Mouse (Mus musculus): Measurements from ENCODE around the gene Snip1. TPM values are rescaled to one million over a fixed set of nuclear protein-coding genes. Genes with fewer than 3 reads are reported as not detected.

Gene Snip1
- total and polyA plus RNA-seq, 3 experiments: 30.0 to 41.7 (median 36.5) TPM

GRCm38 (mm10) chr4:125044454-125044853 is 22.0 kb upstream of the Snip1 start:
- DNase-seq (ENCODE audit: low spot score): no peak
- no peak for TF ChIP-seq GATA1 (IDR thresholded peaks at IDR 0.05; ENCODE audit: borderline replicate concordance, low read length)
- no peak for TF ChIP-seq POLR2AphosphoS5 (IDR thresholded peaks at IDR 0.05; ENCODE audit: insufficient replicate concordance, low read depth, low read length)
- no peak for TF ChIP-seq CTCF (IDR thresholded peaks at IDR 0.05; ENCODE audit: low read depth, low read length)
- no peak for TF ChIP-seq TAL1 (conservative IDR thresholded peaks at IDR 0.05; ENCODE audit: low read depth, low read length)
- Histone ChIP-seq H3K9me3 (replicated peaks) (no peaks in the 10 kb centered on the region), H3K4me3 (ENCODE audit: low read depth, low read length) (no peak overlapping the region), H3K27me3 (ENCODE audit: insufficient read depth, low read length) (no peaks in the 10 kb centered on the region), H3K4me1 (ENCODE audit: insufficient read depth, low read depth, low read length) (peaks cover 52% of the 10 kb centered on the region), H3K36me3 (replicated peaks) (peaks cover 100% of the 10 kb centered on the region)
- no peak for ATAC-seq (ENCODE audit: extremely low read depth, insufficient number of reproducible peaks, low FRiP score, poor library complexity, severe bottlenecking)

GRCm38 (mm10) chr4:125055385-125055784 is 11.1 kb upstream of the Snip1 start:
- H3K4me1 ChIP-seq (ENCODE audit: insufficient read depth, low read depth, low read length): peaks cover 34% of the 10 kb centered on the region
- H3K4me3 ChIP-seq (ENCODE audit: low read depth, low read length): no peak overlapping the region
- H3K36me3 ChIP-seq (replicated peaks): peaks cover 66% of the 10 kb centered on the region
- DNase-seq (ENCODE audit: low spot score) (no peak), ATAC-seq (ENCODE audit: extremely low read depth, insufficient number of reproducible peaks, low FRiP score, poor library complexity, severe bottlenecking) (no peak)
- H3K9me3 ChIP-seq (replicated peaks): no peaks in the 10 kb centered on the region
- TF ChIP-seq CTCF (IDR thresholded peaks at IDR 0.05; ENCODE audit: low read depth, low read length) (no peak), GATA1 (IDR thresholded peaks at IDR 0.05; ENCODE audit: borderline replicate concordance, low read length) (no peak), TAL1 (conservative IDR thresholded peaks at IDR 0.05; ENCODE audit: low read depth, low read length) (no peak), GATA2 (IDR thresholded peaks at IDR 0.05; ENCODE audit: borderline replicate concordance, low read depth, low read length) (no peak), POLR2AphosphoS5 (IDR thresholded peaks at IDR 0.05; ENCODE audit: insufficient replicate concordance, low read depth, low read length) (no peak)
- H3K27me3 ChIP-seq (ENCODE audit: insufficient read depth, low read length): no peaks in the 10 kb centered on the region

GRCm38 (mm10) chr4:125056476-125056875 is 10.0 kb upstream of the Snip1 start:
- Histone ChIP-seq H3K4me1 (ENCODE audit: insufficient read depth, low read depth, low read length) (peaks cover 34% of the 10 kb centered on the region), H3K27me3 (ENCODE audit: insufficient read depth, low read length) (no peaks in the 10 kb centered on the region), H3K9me3 (replicated peaks) (no peaks in the 10 kb centered on the region), H3K36me3 (replicated peaks) (peaks cover 56% of the 10 kb centered on the region), H3K4me3 (ENCODE audit: low read depth, low read length) (no peak overlapping the region)
- no peak for TF ChIP-seq POLR2AphosphoS5 (IDR thresholded peaks at IDR 0.05; ENCODE audit: insufficient replicate concordance, low read depth, low read length)
- TF ChIP-seq CTCF (IDR thresholded peaks at IDR 0.05; ENCODE audit: low read depth, low read length): no peak
- TF ChIP-seq GATA2 (IDR thresholded peaks at IDR 0.05; ENCODE audit: borderline replicate concordance, low read depth, low read length): no peak
- no peak for TF ChIP-seq TAL1 (conservative IDR thresholded peaks at IDR 0.05; ENCODE audit: low read depth, low read length)
- no peak for TF ChIP-seq GATA1 (IDR thresholded peaks at IDR 0.05; ENCODE audit: borderline replicate concordance, low read length)
- no peak for DNase-seq (ENCODE audit: low spot score)
- no peak for ATAC-seq (ENCODE audit: extremely low read depth, insufficient number of reproducible peaks, low FRiP score, poor library complexity, severe bottlenecking)

- Histone ChIP-seq H3K9me3 (replicated peaks) (no peaks in the 10 kb centered on the region), H3K27me3 (ENCODE audit: insufficient read depth, low read length) (no peaks in the 10 kb centered on the region), H3K36me3 (replicated peaks) (peaks cover 48% of the 10 kb centered on the region), H3K4me3 (ENCODE audit: low read depth, low read length) (no peak overlapping the region), H3K4me1 (ENCODE audit: insufficient read depth, low read depth, low read length) (peaks cover 34% of the 10 kb centered on the region)
- TF ChIP-seq POLR2AphosphoS5 (IDR thresholded peaks at IDR 0.05; ENCODE audit: insufficient replicate concordance, low read depth, low read length) (no peak), TAL1 (conservative IDR thresholded peaks at IDR 0.05; ENCODE audit: low read depth, low read length) (no peak), GATA1 (IDR thresholded peaks at IDR 0.05; ENCODE audit: borderline replicate concordance, low read length) (no peak), CTCF (IDR thresholded peaks at IDR 0.05; ENCODE audit: low read depth, low read length) (no peak), GATA2 (IDR thresholded peaks at IDR 0.05; ENCODE audit: borderline replicate concordance, low read depth, low read length) (no peak)
- ATAC-seq (ENCODE audit: extremely low read depth, insufficient number of reproducible peaks, low FRiP score, poor library complexity, severe bottlenecking) (no peak), DNase-seq (ENCODE audit: low spot score) (no peak)
These were observed 9.2 kb upstream of the Snip1 start for GRCm38 (mm10) chr4:125057273-125057672.

GRCm38 (mm10) chr4:125058033-125058432 is 8.4 kb upstream of the Snip1 start:
- H3K9me3 ChIP-seq (replicated peaks): no peaks in the 10 kb centered on the region
- DNase-seq (ENCODE audit: low spot score) (no peak), ATAC-seq (ENCODE audit: extremely low read depth, insufficient number of reproducible peaks, low FRiP score, poor library complexity, severe bottlenecking) (no peak)
- no peaks in the 10 kb centered on the region for H3K27me3 ChIP-seq (ENCODE audit: insufficient read depth, low read length)
- no peak overlapping the region for H3K4me3 ChIP-seq (ENCODE audit: low read depth, low read length)
- peaks cover 33% of the 10 kb centered on the region for H3K4me1 ChIP-seq (ENCODE audit: insufficient read depth, low read depth, low read length)
- TF ChIP-seq GATA1 (IDR thresholded peaks at IDR 0.05; ENCODE audit: borderline replicate concordance, low read length): no peak
- TF ChIP-seq POLR2AphosphoS5 (IDR thresholded peaks at IDR 0.05; ENCODE audit: insufficient replicate concordance, low read depth, low read length): no peak
- TF ChIP-seq CTCF (IDR thresholded peaks at IDR 0.05; ENCODE audit: low read depth, low read length): no peak
- TF ChIP-seq GATA2 (IDR thresholded peaks at IDR 0.05; ENCODE audit: borderline replicate concordance, low read depth, low read length): no peak
- no peak for TF ChIP-seq TAL1 (conservative IDR thresholded peaks at IDR 0.05; ENCODE audit: low read depth, low read length)
- H3K36me3 ChIP-seq (replicated peaks): peaks cover 41% of the 10 kb centered on the region

- peak; percentile 54 for DNase-seq (ENCODE audit: low spot score)
- Histone ChIP-seq H3K27me3 (ENCODE audit: insufficient read depth, low read length) (no peaks in the 10 kb centered on the region), H3K9me3 (replicated peaks) (no peaks in the 10 kb centered on the region), H3K36me3 (replicated peaks) (peaks cover 31% of the 10 kb centered on the region), H3K4me1 (ENCODE audit: insufficient read depth, low read depth, low read length) (peaks cover 38% of the 10 kb centered on the region), H3K4me3 (ENCODE audit: low read depth, low read length) (no peak overlapping the region)
- ATAC-seq (ENCODE audit: extremely low read depth, insufficient number of reproducible peaks, low FRiP score, poor library complexity, severe bottlenecking): peak; percentile 55; the same call in 1 of the 2 replicates
- TF ChIP-seq CTCF (IDR thresholded peaks at IDR 0.05; ENCODE audit: low read depth, low read length) (peak; percentile 59), POLR2AphosphoS5 (IDR thresholded peaks at IDR 0.05; ENCODE audit: insufficient replicate concordance, low read depth, low read length) (no peak), GATA2 (IDR thresholded peaks at IDR 0.05; ENCODE audit: borderline replicate concordance, low read depth, low read length) (no peak)
These were observed 7.4 kb upstream of the Snip1 start for GRCm38 (mm10) chr4:125059025-125059424.

Measured in G1E (cell line).